Mouse (Mus musculus) thymus, postnatal 14 days (tissue): ENCODE data around the gene Sirt2.
A peak's percentile ranks its signal among the peaks of the same experiment; 100 is the strongest.

ENCODE experiments used
- DNase-seq: peaks from one replicate; pipeline ENCODE4 v3.0.0; 2021

The Sirt2 gene

DNA sequence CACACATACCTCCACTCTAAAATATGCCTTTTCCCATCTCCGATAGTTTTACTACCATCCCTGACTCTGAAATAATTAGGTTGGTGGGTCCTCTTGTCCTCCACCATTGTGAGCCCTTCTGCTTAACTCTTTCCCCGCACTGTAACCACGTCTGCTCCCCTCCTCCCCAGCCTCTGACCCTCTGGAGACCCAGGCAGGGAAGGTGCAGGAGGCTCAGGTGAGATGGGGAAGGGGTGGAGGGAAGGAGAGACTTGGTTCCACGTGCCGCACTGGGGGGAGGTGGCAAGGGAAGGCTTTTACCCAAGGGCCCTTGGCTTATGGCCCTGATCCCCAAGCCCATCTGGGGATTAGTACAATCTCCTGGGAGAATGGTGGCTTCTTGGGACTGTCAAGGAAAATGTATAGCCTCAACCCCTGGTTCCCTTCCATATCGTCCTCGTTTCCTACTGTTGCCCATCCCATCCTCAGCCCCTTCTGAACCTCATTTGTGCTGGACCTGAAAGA, 979 bp downstream of the Sirt2 start, which contains the start of gene Nfkbib:
Gene Nfkbib (minus strand): TSS at position 51 of the 504 bp plus-strand sequence.
- no peak for DNase-seq

DNA sequence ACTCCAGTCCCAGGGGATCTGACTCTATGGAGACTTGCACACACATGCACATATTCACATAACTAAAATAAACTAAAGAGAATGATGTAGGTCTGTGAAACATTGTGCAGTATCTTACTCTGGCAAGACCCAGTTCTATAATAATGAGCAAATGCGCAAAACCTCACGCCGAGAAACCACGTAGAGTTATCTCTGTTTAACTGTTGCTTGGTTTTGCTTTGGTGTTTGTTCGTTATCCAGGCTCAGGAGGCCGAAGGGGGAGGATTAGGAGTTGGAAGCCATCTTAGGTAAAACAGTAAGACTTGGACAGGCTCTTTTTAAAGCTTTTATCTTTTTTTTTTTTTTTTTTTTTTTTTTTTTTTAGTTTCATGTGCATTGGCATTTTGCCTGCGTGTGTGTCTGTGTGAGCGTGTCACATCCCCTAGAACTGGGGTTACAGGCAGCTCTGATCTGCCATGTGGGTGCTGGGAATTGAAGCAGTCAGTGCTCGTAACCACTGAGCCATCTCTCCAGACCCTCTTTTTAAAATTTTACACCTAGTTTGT, 3.0 kb downstream of the Sirt2 start:
- DNase-seq: no peak

DNA sequence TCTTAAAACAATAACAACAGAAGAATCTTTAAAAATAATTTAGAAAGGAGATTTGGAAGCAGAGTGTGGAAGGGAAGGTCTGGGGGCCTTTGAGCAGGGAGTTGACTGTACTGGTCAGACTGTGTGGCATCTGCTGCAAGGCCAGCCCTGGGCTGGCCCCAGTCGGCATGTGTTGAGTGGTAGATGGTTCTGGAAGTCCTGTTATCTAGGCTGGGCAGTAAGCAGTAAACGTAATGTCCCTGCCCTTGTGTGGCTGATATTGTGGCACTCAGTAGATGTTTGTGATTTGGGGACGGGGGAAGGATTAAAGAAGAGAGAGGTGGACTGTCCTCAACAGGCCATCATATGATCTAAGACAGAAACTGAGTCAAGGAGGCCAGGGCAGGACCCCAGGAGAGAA, 3.8 kb downstream of the Sirt2 start:
- DNase-seq: no peak

DNA sequence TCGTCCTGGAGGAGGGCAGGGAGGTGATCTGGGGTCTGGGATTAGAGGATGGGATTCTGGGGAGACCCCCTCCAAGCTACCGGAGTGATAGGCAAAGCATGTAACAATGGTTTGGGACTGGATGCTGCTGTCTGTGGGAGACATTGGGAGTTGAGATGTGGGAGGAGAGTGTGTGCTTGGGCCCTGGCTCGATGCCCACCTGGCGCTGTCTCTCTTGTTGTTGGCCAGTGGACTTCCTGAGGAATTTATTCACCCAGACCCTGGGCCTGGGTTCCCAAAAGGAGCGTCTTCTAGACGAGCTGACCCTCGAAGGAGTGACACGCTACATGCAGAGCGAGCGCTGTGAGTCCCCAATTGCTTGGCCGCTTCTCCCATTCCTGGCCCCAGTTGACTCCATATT, 5.3 kb downstream of the Sirt2 start:
- no peak for DNase-seq

DNA sequence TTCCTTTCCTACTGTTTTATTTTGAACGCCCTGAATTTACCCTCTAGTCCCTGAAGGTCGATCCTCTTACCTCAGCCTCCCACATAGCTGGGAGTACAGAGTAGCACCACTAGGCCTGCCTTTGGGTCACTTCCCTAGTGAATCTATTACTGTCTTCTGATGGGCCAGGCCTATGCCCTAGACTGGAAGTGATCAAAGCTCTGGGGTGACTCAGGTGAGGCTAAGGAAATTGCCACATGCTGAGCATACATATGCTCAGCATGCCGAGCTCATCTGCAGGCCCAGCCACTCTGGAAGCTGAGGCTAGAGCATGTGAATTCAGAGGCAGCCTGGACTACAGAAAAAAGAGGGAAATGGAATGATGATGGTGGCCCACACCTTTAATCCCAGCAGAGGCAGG, 6.6 kb downstream of the Sirt2 start:
- no peak for DNase-seq

DNA sequence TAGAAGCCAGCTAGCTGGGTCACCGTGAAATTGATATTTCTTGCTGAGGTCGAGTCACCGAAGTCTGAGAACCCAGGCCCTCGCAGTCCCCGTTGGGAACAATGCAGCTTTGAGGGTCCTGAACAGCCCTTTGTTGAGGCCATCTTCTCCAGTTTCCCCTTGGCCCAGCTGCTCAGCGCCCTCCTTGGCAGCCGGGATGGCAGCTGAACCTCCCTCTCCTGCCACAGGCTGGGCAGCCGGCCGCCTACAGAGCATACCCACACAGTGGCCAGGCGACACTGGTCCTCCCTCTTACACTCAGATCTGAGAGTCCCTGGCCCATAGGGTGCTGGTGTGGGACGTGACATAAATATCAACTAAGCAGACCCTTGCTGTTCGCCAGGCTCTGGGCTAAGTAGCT, 7.6 kb downstream of the Sirt2 start:
- no peak for DNase-seq

DNA sequence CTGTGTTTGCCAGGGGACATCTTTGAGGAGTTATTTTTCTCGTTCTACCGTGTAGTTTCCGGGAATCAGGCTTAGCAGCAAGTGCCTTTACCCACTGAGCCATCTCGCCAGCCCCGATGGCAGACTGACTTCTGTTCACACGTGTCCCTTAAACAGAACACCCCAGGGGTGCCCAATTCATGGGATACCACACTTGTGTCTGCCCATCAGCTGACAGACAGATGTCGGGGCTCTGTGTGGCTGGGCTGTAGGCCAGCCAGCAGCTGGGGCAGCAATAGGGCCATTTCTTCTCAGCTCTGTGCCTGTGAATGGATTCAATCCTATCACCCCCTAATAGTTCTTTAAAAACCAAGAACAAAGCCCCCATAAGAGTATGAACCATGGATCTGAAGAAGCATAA, 8.6 kb downstream of the Sirt2 start:
- no peak for DNase-seq

DNA sequence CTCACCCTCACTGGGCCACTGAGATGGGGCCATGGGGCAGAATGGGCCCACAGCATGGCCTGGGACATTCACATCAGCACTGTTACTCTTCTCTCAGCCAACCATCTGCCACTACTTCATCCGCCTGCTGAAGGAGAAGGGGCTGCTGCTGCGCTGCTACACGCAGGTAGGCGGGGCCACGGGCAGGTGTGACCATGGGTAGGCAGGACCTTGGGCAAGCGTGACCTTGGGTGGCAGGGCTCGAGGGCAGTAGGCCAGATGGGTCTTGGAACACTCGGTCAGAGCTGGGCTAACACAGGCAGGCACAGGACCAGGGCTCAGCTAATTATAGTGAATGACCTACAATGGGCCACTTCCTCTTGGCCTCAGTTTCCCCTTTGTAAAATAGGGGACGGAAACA, 12.3 kb downstream of the Sirt2 start:
- DNase-seq: no peak

DNA sequence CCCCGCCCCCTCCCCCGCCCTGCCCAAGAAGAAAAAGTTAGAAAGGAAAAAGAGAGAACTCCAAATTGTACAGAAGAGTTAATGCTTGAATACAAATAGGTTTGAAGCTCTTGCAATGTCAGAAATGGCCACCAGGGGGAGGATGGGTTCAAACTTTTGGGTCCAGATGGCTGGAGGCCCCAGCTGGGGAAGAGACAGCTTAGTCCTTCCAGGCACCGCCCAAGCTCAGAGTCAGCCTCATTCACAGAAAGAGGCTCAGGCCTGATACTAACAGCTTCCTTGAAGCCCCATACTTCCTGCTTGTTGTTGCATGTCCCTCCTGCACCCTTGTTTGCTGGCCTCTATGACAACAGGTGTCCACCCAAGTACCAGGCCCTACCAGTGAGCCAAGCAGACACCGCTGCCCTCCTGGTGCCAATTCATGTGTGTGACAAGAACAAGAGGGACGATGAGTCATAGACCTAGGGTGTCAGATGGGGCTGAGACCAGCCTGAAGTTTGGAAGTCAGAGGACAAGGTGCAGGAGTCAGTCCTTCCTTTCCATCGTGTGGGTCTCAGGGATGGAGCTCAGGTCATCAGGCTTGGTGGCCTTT, 13.6 kb downstream of the Sirt2 start:
- DNase-seq: peak; percentile 95

DNA sequence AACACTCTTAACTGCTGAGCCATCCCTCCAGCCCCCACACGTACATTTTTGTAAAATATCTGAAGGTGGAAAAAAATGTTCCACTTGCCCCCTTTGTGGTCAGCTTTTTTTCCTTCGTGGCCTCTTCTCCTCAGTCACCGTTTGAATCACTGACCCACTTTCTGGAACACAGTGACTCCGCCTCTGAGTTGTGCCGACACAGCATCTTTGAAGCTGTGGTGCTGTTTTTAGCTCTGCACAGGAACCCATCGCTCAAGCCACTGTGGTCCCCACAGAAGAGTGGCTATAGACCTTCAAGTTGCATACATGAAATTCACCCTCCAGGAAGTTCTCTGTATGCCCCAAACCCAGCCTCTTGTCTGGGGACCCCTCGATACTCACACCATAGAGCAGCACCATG, 14.3 kb downstream of the Sirt2 start:
- peak; percentile 81 for DNase-seq

DNA sequence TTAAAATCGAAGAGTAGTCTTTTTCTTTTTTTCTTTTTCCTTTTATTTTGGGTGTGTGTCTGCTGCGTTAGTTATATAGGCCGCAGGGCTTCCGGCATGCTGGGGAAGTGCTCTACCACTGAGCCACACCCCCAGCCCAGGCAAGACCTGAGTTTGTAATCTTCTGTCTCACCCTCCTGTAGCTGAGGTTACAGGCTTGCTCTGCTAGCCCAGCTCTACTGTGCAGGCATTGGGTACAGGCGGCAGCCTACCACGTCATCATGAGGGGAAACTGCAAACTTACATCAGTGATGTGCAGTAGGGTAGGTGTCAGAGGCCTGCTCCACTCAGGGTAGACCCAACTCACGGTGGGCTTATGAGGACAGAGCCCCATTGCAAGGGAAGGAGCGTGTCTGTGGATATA, 14.7 kb downstream of the Sirt2 start:
- peak; percentile 89 for DNase-seq

DNA sequence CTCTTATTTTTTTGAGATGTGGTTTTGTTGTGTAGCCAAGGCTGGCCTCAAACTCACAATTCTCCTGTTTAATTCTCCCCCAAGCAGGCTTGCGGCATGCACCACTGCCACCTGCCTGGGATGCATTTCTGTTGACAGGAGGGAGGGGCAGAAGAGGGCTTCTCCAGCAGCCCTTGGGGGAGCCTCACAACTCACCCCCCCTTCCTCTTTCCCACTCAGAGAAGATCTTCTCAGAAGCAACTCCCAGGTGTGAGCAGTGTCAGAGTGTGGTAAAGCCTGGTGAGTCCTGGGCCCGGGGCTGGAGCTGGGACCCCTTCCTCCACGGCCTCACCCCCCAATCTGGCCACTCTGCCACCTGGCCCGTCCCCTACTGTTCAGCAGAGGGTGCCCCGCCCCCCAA, 18.6 kb downstream of the Sirt2 start:
- DNase-seq: peak; percentile 74

DNA sequence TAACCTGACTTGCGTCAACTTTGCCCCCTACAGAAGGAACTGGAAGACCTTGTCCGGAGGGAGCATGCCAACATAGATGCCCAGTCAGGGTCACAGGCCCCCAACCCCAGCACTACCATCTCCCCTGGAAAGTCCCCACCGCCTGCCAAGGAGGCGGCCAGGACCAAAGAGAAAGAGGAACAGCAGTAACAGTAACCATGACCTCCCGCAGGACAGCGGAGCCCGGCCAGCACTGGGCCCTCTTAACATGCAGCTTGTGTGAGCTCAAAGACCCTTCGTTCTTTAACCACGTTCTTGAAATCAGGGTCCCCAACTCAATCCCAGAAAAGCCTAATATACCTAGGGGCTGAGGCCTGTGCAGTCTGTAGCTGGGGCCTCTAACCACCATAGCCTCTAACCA, 21.3 kb downstream of the Sirt2 start:
- no peak for DNase-seq

DNA sequence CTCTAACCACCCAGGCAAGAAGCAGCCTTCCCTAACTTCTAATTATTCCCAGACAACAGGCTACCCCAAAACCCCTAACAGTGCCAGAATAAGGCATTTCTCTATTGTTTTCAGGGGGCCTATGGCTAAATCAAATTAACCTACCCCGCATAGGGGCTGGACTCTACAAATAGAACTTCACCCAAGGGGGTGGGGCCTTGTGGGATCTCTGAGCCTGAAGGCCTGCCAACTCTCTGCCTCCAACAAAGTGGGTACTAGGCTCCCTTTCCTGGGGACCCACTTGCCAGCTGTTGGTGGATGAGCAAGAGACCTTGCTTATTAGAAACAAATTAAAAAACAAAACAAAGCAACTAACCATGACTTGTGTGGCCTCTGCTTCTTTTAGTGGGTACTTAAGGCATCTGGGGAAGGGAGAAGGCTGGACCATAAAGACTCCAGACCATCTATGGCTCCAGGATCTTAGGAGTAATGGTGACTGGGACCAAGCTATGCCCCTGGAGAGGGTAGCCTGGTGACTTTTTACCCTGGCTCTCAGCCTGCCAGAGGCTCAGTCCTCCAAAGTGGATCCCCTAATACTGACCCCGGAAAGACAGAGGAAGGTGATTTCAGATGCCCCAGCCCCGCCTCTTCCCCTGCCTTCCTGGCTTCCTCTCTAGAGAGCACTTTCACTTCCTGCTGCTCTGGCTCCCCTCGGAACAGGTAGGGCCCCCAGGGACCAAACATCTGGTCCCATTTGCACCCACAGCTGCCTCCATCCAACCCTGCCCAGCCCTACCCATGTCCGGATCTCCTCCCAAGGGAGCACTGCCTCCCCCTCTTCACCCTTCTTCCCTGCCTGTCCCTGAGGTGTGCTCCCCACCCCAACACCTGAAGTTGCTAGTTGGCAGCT, 22.0 kb downstream of the Sirt2 start, which contains the start of gene Rinl:
Gene Rinl (plus strand): TSS at position 663 of the 889 bp plus-strand sequence.
- DNase-seq: peak; percentile 87

DNA sequence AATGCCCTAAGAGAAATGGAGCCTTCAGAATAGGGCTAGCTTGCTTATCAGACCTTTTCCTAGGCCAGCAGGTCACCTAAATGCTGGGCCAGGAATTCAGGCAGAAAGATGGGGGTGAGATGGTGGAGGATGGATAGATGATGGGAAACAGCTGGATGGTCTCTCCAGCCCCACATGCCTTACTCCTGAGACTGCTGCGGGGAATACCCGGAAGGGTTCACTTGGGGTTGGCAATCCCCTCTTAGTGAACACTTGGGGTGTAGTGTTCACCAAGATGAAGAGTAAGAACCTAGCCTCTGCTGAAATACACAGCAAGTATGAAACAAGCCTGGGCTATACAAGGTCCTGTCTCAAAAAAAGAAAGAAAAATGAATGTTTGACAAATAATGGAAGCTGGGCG, 22.7 kb downstream of the Sirt2 start:
- DNase-seq: no peak

DNA sequence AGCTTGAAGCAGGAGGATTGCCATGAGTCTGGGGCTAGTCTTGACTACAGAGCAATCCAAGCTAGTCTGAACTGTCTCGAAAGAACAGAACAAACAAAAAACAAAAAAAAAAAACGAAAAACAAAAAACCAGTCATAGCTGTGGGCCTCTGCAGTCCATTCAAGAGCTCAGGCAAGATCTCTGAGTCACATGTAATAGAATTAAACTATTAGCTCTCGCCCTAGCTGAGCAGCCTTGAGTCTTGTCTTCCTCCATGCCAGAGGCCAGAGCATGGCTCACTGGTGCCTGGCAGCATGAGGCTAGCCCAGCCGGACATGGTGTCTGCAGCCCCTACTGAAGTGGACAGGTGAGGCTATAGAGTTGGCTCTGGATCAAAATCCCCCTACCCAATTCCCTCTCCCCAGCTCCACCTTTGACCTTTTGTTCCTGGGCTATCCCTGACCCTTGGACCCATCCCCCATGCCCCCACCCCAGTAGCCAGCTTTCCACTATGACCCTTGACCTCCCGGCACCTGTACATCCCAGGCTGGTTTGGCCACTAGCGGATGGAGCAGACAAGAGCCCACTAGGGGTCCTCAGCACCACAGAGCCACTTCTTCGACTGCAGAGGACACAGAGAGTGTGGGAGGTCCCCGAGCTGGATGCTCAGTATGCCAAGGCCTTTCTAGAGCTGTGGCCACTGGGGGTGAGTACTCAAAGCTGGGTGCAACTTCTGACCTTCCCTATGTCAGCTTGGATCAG, 23.7 kb downstream of the Sirt2 start:
- peak; percentile 42 for DNase-seq

DNA sequence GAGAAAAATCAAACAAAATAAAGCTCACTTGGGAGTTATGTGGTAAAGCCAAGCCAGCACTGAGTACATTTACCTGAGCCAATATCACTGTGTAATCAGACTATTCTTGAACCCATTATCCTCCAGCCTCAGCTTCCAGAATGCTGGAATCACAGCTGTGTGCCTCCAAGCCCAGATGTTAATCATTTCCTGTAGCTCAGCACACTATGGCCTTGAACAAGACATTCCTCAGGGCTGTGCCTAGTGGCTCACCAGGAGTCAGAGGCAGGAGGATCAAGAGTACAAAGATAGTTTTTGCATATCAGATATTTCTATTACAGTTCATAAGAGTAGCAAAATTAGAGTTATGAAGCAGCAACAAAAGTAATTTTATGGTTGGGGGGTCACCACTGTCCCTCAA, 25.2 kb downstream of the Sirt2 start:
- no peak for DNase-seq

DNA sequence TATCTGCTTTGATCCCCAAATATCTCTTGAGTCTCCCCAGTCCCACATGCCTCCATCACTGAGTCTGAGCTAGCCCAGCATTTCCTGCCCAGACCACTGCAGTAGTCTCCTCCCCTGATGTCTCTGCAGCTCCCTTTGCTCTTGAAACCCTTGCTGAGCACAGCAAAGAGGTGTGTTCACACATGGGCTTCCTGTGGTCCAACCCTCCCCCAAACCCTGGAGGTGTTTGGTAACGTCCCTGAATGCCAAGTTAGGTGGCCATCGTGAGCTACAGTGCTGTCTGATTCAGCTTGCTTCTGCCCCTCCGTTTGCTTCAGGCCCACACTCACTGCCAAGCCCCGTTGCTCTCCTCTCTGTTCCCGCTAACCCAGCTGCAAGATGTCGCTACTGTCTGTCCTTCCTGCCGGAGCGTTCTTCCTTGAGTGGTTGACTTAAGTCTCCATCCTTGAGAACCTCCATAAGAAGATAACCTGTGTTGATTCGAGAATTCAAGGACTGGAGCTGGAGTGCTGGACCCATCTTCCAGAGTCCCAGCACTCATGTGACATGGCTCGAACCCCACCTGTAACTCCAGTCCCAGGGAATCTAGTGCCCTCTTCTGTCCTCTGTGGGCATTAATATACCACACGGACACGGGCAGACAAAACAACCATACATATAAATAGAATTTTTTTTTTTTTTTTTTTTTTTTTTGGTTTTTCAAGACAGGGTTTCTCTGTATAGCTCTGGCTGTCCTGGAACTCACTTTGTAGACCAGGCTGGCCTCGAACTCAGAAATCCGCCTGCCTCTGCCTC, 26.1 kb downstream of the Sirt2 start:
- DNase-seq: peak; percentile 54

DNA sequence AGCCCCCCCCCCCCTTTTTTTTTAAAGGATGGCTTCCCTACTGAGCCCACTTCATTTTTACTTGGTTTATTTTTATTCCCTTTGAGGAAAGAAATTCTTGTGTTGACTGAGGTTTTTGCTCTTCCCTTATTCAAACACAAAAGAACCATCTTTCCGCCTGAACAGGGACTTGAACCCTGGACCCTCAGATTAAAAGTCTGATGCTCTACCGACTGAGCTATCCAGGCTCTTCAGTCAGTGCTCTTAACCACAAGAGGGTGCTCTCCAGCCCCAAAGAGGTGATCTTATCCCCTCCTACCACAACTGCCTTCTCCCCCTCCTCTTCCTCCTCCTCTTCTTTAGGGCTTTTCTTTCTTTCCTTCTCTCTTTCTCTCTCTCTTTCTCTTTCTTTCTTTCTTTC, 27.3 kb downstream of the Sirt2 start:
- DNase-seq: peak; percentile 78

DNA sequence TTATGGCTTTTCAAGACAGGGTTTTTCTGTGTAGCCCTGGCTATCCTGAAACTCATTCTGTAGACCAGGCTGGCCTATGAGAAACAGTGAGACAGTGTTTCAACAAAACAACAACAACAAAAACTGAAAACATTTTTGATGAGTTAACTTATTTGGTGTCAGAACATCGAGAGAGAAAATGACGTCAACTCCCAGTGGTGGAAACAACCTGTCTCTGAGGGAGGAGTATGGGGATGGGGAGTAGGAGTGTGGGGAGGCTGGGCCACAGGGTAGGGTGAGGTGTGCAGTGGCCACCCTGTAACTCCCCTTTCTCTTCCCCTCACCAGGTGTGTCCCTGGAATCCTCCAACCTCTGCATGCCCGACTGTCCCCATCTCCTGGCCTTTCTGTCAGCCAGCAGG, 28.0 kb downstream of the Sirt2 start:
- DNase-seq: no peak

DNA sequence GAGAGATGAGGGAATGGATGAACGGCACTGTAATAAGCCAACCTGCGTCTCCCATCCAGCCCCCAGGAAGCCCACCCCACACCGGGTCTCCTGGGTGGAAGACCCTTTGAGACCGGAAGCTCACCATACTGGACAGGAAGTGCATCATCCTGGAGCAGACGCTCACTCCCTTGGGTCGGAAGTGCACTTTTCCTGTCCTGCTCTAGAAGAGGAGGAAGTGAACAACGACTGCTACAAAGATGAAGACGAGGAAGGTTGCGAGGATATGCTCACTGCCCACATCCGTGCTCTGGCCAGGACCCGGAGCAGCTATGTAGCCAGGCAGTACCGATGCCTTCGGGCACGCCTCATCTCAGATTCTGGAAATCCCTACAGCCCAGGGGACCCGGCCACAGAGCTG, 29.3 kb downstream of the Sirt2 start:
- no peak for DNase-seq

DNA sequence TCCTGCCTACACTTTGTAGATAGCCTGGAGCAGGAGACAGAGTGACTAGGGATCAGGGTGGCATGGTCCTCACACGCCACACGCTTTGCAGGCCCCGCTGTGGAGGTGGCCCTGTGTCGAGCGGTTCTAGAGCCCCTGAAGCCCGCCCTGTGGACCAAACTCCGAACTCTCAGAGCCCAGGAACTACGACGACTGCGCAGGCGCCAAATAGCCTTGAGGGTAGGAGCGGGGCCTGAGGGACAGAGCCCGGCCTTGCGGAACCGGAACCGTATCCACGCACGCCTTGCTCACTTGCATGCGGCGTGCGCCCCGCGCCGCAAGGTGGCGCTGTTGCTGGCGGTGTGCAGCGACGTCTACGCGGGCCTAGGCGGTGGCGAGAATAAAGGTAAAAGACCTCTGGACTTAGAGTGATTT, 30.0 kb downstream of the Sirt2 start:
- DNase-seq: peak; percentile 81
